Mouse (Mus musculus): ENCODE results near the gene Gm10392. TPM values are rescaled to one million over a fixed set of nuclear protein-coding genes. Genes with fewer than 3 reads are reported as not detected.

The Gm10392 gene
- polyA plus RNA-seq, 1 experiment from 2014 or later: 0.07 TPM

GRCm38 (mm10) chr11:77515637-77516552 lies 3.1 kb downstream of the Gm10392 start, which contains the start of gene Trp53i13:
Gene Trp53i13 (minus strand): TSS chr11:77515980.
- WGBS: 12% methylated on average over 39 of the region's 39 CpGs
- ATAC-seq (ENCODE audit: low FRiP score, low TSS enrichment): no peak

DNA sequence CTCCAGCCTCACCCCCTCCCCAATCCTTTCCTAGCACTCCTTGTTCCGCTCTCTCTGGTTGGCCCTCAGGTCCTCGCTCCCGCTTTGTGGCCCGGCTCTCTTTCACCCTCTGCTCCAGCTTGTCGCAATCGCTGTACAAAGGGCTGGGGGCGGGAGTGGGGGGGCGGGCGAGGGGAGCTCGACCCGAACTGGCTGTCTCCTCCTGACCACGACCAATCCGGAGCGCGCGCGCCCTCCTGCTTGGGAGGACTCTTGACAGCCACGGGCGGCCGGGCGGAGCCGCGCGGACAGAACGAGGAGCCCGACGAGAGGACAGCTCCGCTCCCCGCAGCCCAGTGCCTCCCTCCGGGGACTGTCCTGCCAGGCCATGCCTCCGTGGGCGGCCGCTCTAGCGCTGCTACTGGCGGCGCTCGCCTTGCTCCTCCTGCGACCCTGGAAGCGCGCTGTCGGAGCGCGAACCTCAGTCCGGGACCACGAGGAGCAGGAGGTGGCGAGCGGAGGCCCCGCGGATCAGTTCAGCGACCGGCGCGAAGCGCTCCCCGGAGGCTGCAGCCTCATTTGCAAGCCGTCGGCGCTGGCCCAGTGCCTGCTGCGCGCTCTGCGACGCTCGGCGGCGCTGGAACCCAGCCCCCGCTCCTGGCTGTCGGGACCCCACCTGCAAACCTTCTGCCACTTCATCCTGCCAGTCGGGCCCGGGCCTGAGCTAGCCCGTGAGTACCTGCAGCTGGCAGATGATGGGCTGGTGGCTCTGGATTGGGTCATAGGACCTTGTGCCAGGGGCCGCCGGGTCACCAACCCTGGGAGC lies 4.0 kb downstream of the Gm10392 start, which contains the start of gene Abhd15:
Abhd15 (plus strand) TSS at position 290 of the 805 bp plus-strand sequence.
- H3K4me3 ChIP-seq (ENCODE audit: low read depth, low read length): peak within 1 kb of the TSS; percentile 44
- H3K4me1 ChIP-seq (replicated peaks; ENCODE audit: control insufficient read depth, insufficient read depth): 0 out of 2 replicates have a peak, but pooled peaks cover 5% of the 10 kb centered on the region
- DNase-seq (ENCODE audit: low spot score): peak; percentile 70
- H3K27me3 ChIP-seq (ENCODE audit: control insufficient read depth, insufficient read depth, low read length): no peaks in the 10 kb centered on the region
- H3K27ac ChIP-seq (replicated peaks): peak within 1 kb of the TSS; percentile 18; the same call in 1 of the 2 replicates
- H3K9ac ChIP-seq (ENCODE audit: low read length): peak within 1 kb of the TSS; percentile 58
- H3K4me2 ChIP-seq (replicated peaks; ENCODE audit: low read depth): peak within 1 kb of the TSS; percentile 96
- H3K9me3 ChIP-seq (ENCODE audit: control insufficient read depth, low read length): no peaks in the 10 kb centered on the region
- peak; percentile 30; the same call in 1 of the 2 replicates for TF ChIP-seq CTCF (IDR thresholded peaks at IDR 0.05; ENCODE audit: low read depth)
- TF ChIP-seq EP300 (optimal IDR thresholded peaks at IDR 0.05): no peak
- ATAC-seq (ENCODE audit: low FRiP score, low TSS enrichment): peak; percentile 51
- under 1% methylated on average over 62 of the region's 72 CpGs for WGBS
- no peaks in the 10 kb centered on the region for H3K36me3 ChIP-seq (ENCODE audit: control insufficient read depth, insufficient read depth, low read length)

More at GRCm38 (mm10) chr11:77515637-77516552, 3.1 kb downstream of the Gm10392 start, which contains the start of gene Trp53i13:
- Histone ChIP-seq H3K27ac (replicated peaks) (peak within 1 kb of the TSS; percentile 18; the same call in 1 of the 2 replicates), H3K36me3 (ENCODE audit: control insufficient read depth, insufficient read depth, low read length) (no peaks in the 10 kb centered on the region), H3K4me2 (replicated peaks; ENCODE audit: low read depth) (peak within 1 kb of the TSS; percentile 96), H3K27me3 (ENCODE audit: control insufficient read depth, insufficient read depth, low read length) (no peaks in the 10 kb centered on the region), H3K9me3 (ENCODE audit: control insufficient read depth, low read length) (no peaks in the 10 kb centered on the region), H3K4me3 (ENCODE audit: low read depth, low read length) (peak within 1 kb of the TSS; percentile 44), H3K9ac (ENCODE audit: low read length) (peak within 1 kb of the TSS; percentile 58), H3K4me1 (replicated peaks; ENCODE audit: control insufficient read depth, insufficient read depth) (0 out of 2 replicates have a peak, but pooled peaks cover 5% of the 10 kb centered on the region)
- TF ChIP-seq CTCF (IDR thresholded peaks at IDR 0.05; ENCODE audit: low read depth): no peak
- no peak for TF ChIP-seq EP300 (optimal IDR thresholded peaks at IDR 0.05)
- peak; percentile 41 for DNase-seq (ENCODE audit: low spot score)

DNA sequence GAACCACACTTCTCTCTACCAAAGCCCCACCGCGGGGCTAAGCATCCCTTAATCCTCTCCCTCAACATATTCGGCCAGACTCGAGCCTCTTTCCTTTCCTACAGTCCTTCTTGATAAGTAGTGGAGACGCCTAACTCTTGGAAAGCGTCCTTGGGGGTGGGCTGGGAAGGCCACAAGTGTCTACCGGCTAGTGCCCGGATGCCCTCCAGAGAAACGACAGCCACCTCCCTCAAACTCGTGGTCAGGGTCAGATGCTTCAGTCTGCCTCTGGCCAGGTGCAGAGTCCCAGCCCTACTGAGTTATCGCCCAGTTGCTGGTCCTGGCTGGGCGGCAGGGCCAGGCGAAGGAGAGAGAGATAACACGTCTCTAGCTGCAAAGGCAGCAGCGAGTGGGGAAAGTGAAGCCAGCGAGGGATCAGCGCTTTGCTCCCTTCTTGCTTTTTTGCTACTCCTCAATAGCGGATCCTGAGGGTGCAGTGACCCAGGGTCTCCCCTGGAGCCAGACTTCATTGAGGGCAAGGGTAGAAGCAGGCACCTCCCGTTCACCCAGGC lies 4.6 kb downstream of the Gm10392 start:
- WGBS: 24% methylated on average over 19 of the region's 19 CpGs
- Histone ChIP-seq H3K36me3 (ENCODE audit: control insufficient read depth, insufficient read depth, low read length) (no peaks in the 10 kb centered on the region), H3K4me1 (replicated peaks; ENCODE audit: control insufficient read depth, insufficient read depth) (0 out of 2 replicates have a peak, but pooled peaks cover 5% of the 10 kb centered on the region), H3K9me3 (ENCODE audit: control insufficient read depth, low read length) (no peaks in the 10 kb centered on the region), H3K27me3 (ENCODE audit: control insufficient read depth, insufficient read depth, low read length) (no peaks in the 10 kb centered on the region), H3K4me2 (replicated peaks; ENCODE audit: low read depth) (peak overlapping the region; percentile 96), H3K9ac (ENCODE audit: low read length) (peak overlapping the region; percentile 58), H3K4me3 (ENCODE audit: low read depth, low read length) (peak overlapping the region; percentile 44), H3K27ac (replicated peaks) (peak overlapping the region; percentile 18; the same call in 1 of the 2 replicates)
- TF ChIP-seq CTCF (IDR thresholded peaks at IDR 0.05; ENCODE audit: low read depth): no peak
- TF ChIP-seq EP300 (optimal IDR thresholded peaks at IDR 0.05): no peak
- DNase-seq (ENCODE audit: low spot score) (peak; percentile 42), ATAC-seq (ENCODE audit: low FRiP score, low TSS enrichment) (no peak)

- DNase-seq (ENCODE audit: low spot score) (no peak), ATAC-seq (ENCODE audit: low FRiP score, low TSS enrichment) (no peak)
- H3K4me1 ChIP-seq (replicated peaks; ENCODE audit: control insufficient read depth, insufficient read depth): 0 out of 2 replicates have a peak, but pooled peaks cover 5% of the 10 kb centered on the region
- no peaks in the 10 kb centered on the region for H3K36me3 ChIP-seq (ENCODE audit: control insufficient read depth, insufficient read depth, low read length)
- peak overlapping the region; percentile 57; the same call in 1 of the 2 replicates for H3K9ac ChIP-seq (ENCODE audit: low read length)
- H3K9me3 ChIP-seq (ENCODE audit: control insufficient read depth, low read length): no peaks in the 10 kb centered on the region
- peak overlapping the region; percentile 96 for H3K4me2 ChIP-seq (replicated peaks; ENCODE audit: low read depth)
- no peak for TF ChIP-seq EP300 (optimal IDR thresholded peaks at IDR 0.05)
- no peak for TF ChIP-seq CTCF (IDR thresholded peaks at IDR 0.05; ENCODE audit: low read depth)
- H3K27me3 ChIP-seq (ENCODE audit: control insufficient read depth, insufficient read depth, low read length): no peaks in the 10 kb centered on the region
- H3K27ac ChIP-seq (replicated peaks): peak overlapping the region; percentile 56; the same call in 1 of the 2 replicates
- peak overlapping the region; percentile 68 for H3K4me3 ChIP-seq (ENCODE audit: low read depth, low read length)
- WGBS: 20% methylated on average over 10 of the region's 10 CpGs
Observed at GRCm38 (mm10) chr11:77513811-77514170, 5.2 kb downstream of the Gm10392 start.

Data from stomach, postnatal 0 days (tissue).